Mouse (Mus musculus) forebrain, embryonic 13.5 days (tissue): ENCODE measurements around the gene Ephb2. TPM values are rescaled to one million over a fixed set of nuclear protein-coding genes. Genes with fewer than 3 reads are reported as not detected.

Experiments
- ATAC-seq: fragments of 200-750 bp; cut with Nextera tagmentation; 2 replicates; pipeline ENCODE4 v1.8.0; 2017
- H3K27ac ChIP-seq: fragments of 300-500 bp; sonication (generic); 2 replicates; pipeline ENCODE4 v1.5.1; 2015; ENCODE audit warnings: inconsistent platforms, mild to moderate bottlenecking, moderate library complexity
- H3K27me3 ChIP-seq: fragments of 300-500 bp; sonication (generic); 2 replicates; pipeline ENCODE4 v1.6.1; 2015; ENCODE audit warnings: mild to moderate bottlenecking, inconsistent platforms
- H3K36me3 ChIP-seq: fragments of 300-500 bp; sonication (generic); 2 replicates; pipeline ENCODE4 v1.6.1; 2015; ENCODE audit warnings: mild to moderate bottlenecking, inconsistent platforms; ENCODE audit not compliant: poor library complexity, severe bottlenecking
- H3K4me1 ChIP-seq: fragments of 300-500 bp; sonication (generic); 2 replicates; pipeline ENCODE4 v1.6.1; 2015; ENCODE audit warnings: inconsistent platforms
- H3K4me2 ChIP-seq: fragments of 300-500 bp; sonication (generic); 2 replicates; pipeline ENCODE4 v1.6.1; 2015; ENCODE audit warnings: inconsistent platforms, mild to moderate bottlenecking, moderate library complexity
- H3K4me3 ChIP-seq: fragments of 300-500 bp; sonication (generic); 2 replicates; pipeline ENCODE4 v1.5.1; 2015; ENCODE audit warnings: mild to moderate bottlenecking, inconsistent platforms
- H3K9ac ChIP-seq: fragments of 300-500 bp; sonication (generic); 2 replicates; pipeline ENCODE4 v1.6.1; 2015; ENCODE audit warnings: mild to moderate bottlenecking, inconsistent platforms
- H3K9me3 ChIP-seq: fragments of 300-500 bp; sonication (generic); replicated peaks from 2 replicates; pipeline ENCODE4 v1.6.1; 2016; ENCODE audit warnings: inconsistent platforms
- WGBS: fragments of 180-500 bp; shearing (Covaris S2); methylation state at CpG from one replicate; pipeline ENCODE4 v1.1.7; 2015; 5-methylcytosine and 5-hydroxymethylcytosine counted together
- polyA plus RNA-seq: library from polyadenylated mRNA; unstranded; fragments of >200 nt; fragmentation: Nextera tagmentation; extraction: Ambion mirVana; gene quantifications from 2 replicates; pipeline ENCODE4 v1.2.1, GENCODE M21; 2015

The Ephb2 gene
- polyA plus RNA-seq, 1 experiment from 2014 or later: 10.7 TPM

DNA sequence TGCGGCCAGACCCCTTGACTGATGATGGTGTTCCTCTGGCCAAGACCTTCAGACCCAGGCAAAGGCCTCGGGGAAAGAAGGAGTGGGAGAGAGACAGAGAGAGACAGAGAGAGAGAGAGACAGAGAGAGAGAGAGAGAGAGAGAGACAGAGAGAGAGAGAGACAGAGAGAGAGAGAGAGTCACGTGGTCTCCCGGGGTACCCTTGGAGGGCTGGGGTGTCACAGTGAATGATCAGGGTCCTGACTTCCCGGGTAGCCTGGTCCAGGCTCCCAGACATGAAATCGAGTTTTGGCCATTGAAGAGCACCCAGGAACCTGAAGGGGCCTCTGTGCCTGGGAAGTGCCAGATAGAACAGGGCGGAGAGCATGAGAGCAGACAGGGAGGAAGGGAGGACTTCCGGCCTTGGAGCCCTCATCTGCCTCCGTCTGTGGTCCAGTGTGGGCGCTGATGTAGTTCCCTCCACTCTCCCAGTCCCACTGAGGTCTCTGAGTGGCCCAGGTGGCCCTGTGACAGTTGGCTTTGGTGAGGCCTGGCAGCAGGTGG lies 182.0 kb downstream of the Ephb2 start:
- H3K27me3 ChIP-seq: no peaks in the 10 kb centered on the region
- no peak for ATAC-seq
- no peak overlapping the region for H3K9ac ChIP-seq
- H3K4me3 ChIP-seq: no peak overlapping the region
- H3K4me1 ChIP-seq: peaks cover 30% of the 10 kb centered on the region
- WGBS: 91% methylated on average over 10 of the region's 10 CpGs
- peaks cover 57% of the 10 kb centered on the region for H3K36me3 ChIP-seq
- H3K4me2 ChIP-seq: no peak overlapping the region
- H3K9me3 ChIP-seq: no peaks in the 10 kb centered on the region
- peak overlapping the region; percentile 80 for H3K27ac ChIP-seq

- H3K9me3 ChIP-seq: no peaks in the 10 kb centered on the region
- peaks cover 49% of the 10 kb centered on the region for H3K36me3 ChIP-seq
- H3K27ac ChIP-seq: peak overlapping the region; percentile 80
- H3K4me3 ChIP-seq: no peak overlapping the region
- no peaks in the 10 kb centered on the region for H3K27me3 ChIP-seq
- H3K4me2 ChIP-seq: no peak overlapping the region
- no peak for ATAC-seq
- 64% methylated on average over 6 of the region's 6 CpGs for WGBS
- H3K9ac ChIP-seq: no peak overlapping the region
- H3K4me1 ChIP-seq: peaks cover 30% of the 10 kb centered on the region
These were observed 182.8 kb downstream of the Ephb2 start for GRCm38 (mm10) chr4:136653019-136653418.

DNA sequence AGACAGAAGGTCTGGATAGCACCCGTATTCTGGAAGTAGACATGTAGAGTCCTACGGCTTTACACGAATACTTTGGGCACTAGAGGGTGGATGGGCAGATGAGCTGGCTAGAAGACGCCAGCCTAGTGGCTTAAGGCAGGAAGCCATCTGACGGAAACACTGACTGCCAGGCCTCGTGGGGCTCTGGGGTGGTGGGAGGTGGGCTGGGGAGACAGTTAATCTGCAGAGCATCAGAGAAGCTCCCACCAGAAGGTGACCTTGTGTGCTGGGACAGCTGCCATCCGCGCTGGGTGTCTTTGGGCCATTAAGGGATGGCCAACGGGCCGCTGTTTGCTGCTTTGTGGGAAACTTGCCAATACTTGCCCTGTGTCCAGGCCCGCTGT lies 183.3 kb downstream of the Ephb2 start:
- ATAC-seq: no peak
- peak overlapping the region; percentile 1; the same call in 1 of the 2 replicates for H3K9ac ChIP-seq
- peaks cover 44% of the 10 kb centered on the region for H3K36me3 ChIP-seq
- WGBS: 64% methylated on average over 11 of the region's 11 CpGs
- no peak overlapping the region for H3K4me3 ChIP-seq
- no peaks in the 10 kb centered on the region for H3K27me3 ChIP-seq
- H3K9me3 ChIP-seq: no peaks in the 10 kb centered on the region
- H3K27ac ChIP-seq: peak overlapping the region; percentile 80
- peaks cover 30% of the 10 kb centered on the region for H3K4me1 ChIP-seq
- H3K4me2 ChIP-seq: no peak overlapping the region

- Histone ChIP-seq H3K27me3 (no peaks in the 10 kb centered on the region), H3K9me3 (0 out of 2 replicates have a peak, but pooled peaks cover 2% of the 10 kb centered on the region), H3K27ac (peak overlapping the region; percentile 80), H3K9ac (peak overlapping the region; percentile 1; the same call in 1 of the 2 replicates), H3K4me3 (no peak overlapping the region), H3K4me1 (peaks cover 30% of the 10 kb centered on the region), H3K36me3 (peaks cover 39% of the 10 kb centered on the region), H3K4me2 (no peak overlapping the region)
- ATAC-seq: peak; percentile 60
- 42% methylated on average over 13 of the region's 13 CpGs for WGBS
These were observed 183.8 kb downstream of the Ephb2 start for GRCm38 (mm10) chr4:136651882-136652527.

- Histone ChIP-seq H3K27me3 (no peaks in the 10 kb centered on the region), H3K27ac (peak overlapping the region; percentile 80; the same call in 1 of the 2 replicates), H3K9me3 (0 out of 2 replicates have a peak, but pooled peaks cover 6% of the 10 kb centered on the region), H3K9ac (no peak overlapping the region), H3K4me2 (no peak overlapping the region), H3K36me3 (peaks cover 33% of the 10 kb centered on the region), H3K4me1 (peaks cover 30% of the 10 kb centered on the region), H3K4me3 (no peak overlapping the region)
- ATAC-seq: peak; percentile 42; the same call in 1 of the 2 replicates
- 61% methylated on average over 3 of the region's 3 CpGs for WGBS
These were observed 184.4 kb downstream of the Ephb2 start for GRCm38 (mm10) chr4:136651357-136651811.

DNA sequence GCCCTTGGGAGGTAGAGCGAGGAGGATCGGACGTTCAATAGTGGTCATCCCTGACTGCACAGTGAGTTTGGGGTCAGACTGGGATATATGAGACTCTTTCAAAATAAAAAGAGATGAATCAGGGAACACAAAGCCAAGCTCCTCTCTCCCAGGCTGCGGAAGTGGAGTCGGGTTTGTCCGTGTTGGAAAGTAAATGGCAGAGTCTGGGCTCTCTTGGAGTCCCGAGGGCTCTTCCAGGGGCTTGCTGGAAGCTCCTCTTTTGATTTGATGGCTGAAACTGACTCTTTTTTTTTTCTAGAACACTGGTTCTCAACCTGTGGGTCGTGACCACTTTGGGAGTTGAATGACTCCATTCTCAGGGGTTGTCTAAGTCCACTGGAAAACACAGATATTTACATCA lies 185.5 kb downstream of the Ephb2 start:
- no peak overlapping the region for H3K9ac ChIP-seq
- no peak overlapping the region for H3K4me2 ChIP-seq
- peaks cover 30% of the 10 kb centered on the region for H3K4me1 ChIP-seq
- H3K27me3 ChIP-seq: no peaks in the 10 kb centered on the region
- 80% methylated on average over 8 of the region's 8 CpGs for WGBS
- no peak overlapping the region for H3K27ac ChIP-seq
- peaks cover 22% of the 10 kb centered on the region for H3K36me3 ChIP-seq
- no peak for ATAC-seq
- no peak overlapping the region for H3K4me3 ChIP-seq
- H3K9me3 ChIP-seq: 0 out of 2 replicates have a peak, but pooled peaks cover 6% of the 10 kb centered on the region

GRCm38 (mm10) chr4:136649480-136650196 lies 186.2 kb downstream of the Ephb2 start:
- 0 out of 2 replicates have a peak, but pooled peaks cover 6% of the 10 kb centered on the region for H3K9me3 ChIP-seq
- H3K9ac ChIP-seq: no peak overlapping the region
- H3K27ac ChIP-seq: no peak overlapping the region

DNA sequence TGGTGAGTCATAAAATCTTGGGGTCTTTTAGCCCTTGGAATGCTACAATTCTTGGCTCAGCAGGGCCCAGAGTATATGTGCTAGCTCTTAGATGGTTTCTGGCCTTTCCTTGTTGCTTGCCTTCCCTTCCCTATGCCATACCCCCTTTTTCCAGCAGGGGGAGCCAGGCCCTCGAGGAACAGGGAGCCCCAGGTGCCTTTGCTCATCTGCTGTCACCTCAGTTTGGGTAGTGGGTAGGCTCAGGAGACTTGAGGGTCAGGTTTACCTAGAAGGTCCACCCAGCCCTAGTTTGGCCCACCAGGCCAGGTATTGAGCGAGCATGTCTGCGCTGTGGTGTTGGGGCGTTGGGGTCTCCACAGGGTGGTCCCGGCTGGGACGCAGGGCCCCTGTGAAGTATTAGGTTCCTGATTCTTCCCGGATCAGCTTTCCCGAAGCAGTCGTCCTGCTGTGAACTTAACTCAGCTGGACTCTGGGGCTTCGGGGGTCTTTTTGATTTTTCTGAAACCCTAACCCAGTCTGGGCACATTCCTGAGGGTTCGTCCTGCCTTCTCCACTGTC lies 186.8 kb downstream of the Ephb2 start:
- Histone ChIP-seq H3K4me1 (peaks cover 30% of the 10 kb centered on the region), H3K36me3 (peaks cover 9% of the 10 kb centered on the region), H3K4me2 (no peak overlapping the region), H3K27me3 (no peaks in the 10 kb centered on the region), H3K9ac (no peak overlapping the region), H3K27ac (no peak overlapping the region), H3K4me3 (no peak overlapping the region), H3K9me3 (0 out of 2 replicates have a peak, but pooled peaks cover 6% of the 10 kb centered on the region)
- 18% methylated on average over 11 of the region's 11 CpGs for WGBS
- peak; percentile 11; the same call in 1 of the 2 replicates for ATAC-seq

More at GRCm38 (mm10) chr4:136649480-136650196, 186.2 kb downstream of the Ephb2 start:
- H3K27me3 ChIP-seq: no peaks in the 10 kb centered on the region
- H3K4me1 ChIP-seq: peaks cover 30% of the 10 kb centered on the region
- peaks cover 16% of the 10 kb centered on the region for H3K36me3 ChIP-seq
- ATAC-seq: no peak
- 39% methylated on average over 13 of the region's 13 CpGs for WGBS
- no peak overlapping the region for H3K4me3 ChIP-seq
- no peak overlapping the region for H3K4me2 ChIP-seq

DNA sequence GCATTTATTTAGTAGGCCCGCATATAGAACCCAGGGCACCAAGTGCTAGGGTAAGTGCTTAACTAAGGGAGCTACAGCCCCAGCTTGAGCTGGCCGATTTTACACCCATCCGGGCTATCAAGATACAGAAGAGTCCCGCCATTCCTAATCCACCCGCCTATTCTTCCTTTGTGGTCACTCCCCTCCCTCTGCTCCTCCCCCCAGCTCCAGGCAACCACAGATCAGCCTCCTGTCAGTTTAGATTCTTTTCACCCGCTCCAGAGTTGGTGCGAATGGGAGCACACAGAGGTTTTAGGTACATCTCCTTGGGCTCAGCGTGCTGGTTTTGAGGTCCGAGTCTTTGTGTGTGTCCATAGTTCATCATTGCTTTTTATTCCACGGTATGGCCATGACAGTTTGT lies 196.9 kb downstream of the Ephb2 start:
- no peaks in the 10 kb centered on the region for H3K36me3 ChIP-seq
- peaks cover 24% of the 10 kb centered on the region for H3K4me1 ChIP-seq
- 0 out of 2 replicates have a peak overlapping the region, but pooled peaks have one; percentile 4 for H3K4me3 ChIP-seq
- H3K27me3 ChIP-seq: peaks cover 36% of the 10 kb centered on the region
- ATAC-seq: no peak; the same call in 1 of the 2 replicates
- peak overlapping the region; percentile 41 for H3K4me2 ChIP-seq
- no peaks in the 10 kb centered on the region for H3K9me3 ChIP-seq
- 3% methylated on average over 10 of the region's 10 CpGs for WGBS
- no peak overlapping the region for H3K27ac ChIP-seq
- peak overlapping the region; percentile 43; the same call in 1 of the 2 replicates for H3K9ac ChIP-seq

- Histone ChIP-seq H3K4me3 (peak overlapping the region; percentile 49), H3K36me3 (no peaks in the 10 kb centered on the region), H3K4me2 (peak overlapping the region; percentile 84), H3K27me3 (peaks cover 36% of the 10 kb centered on the region), H3K4me1 (peaks cover 24% of the 10 kb centered on the region), H3K9me3 (no peaks in the 10 kb centered on the region), H3K9ac (no peak overlapping the region), H3K27ac (no peak overlapping the region)
- 23% methylated on average over 7 of the region's 7 CpGs for WGBS
- no peak for ATAC-seq
These were observed 197.5 kb downstream of the Ephb2 start for GRCm38 (mm10) chr4:136638230-136638750.

- no peak overlapping the region for H3K27ac ChIP-seq
- H3K4me1 ChIP-seq: peaks cover 24% of the 10 kb centered on the region
- peak overlapping the region; percentile 84 for H3K4me2 ChIP-seq
- peak; percentile 81 for ATAC-seq
- peak overlapping the region; percentile 49 for H3K4me3 ChIP-seq
- no peaks in the 10 kb centered on the region for H3K36me3 ChIP-seq
- peaks cover 39% of the 10 kb centered on the region for H3K27me3 ChIP-seq
- no peaks in the 10 kb centered on the region for H3K9me3 ChIP-seq
- WGBS: 2% methylated on average over 76 of the region's 76 CpGs
- peak overlapping the region; percentile 64 for H3K9ac ChIP-seq
These were observed 198.1 kb downstream of the Ephb2 start for GRCm38 (mm10) chr4:136637563-136638229.
